Mouse (Mus musculus) stomach, embryonic 14.5 days (tissue): ENCODE measurements at regions not wholly inside any gene's neighbourhood (a gene's known extent, or its start where the extent isn't known, plus 50 kb on each side); places are given as distances from the start of the nearest gene placed in this dataset.

Experiments
- ATAC-seq: fragments of 200-750 bp; cut with Nextera tagmentation; 2 replicates; pipeline ENCODE4 v1.8.0; 2017; ENCODE audit warnings: low read depth, moderate TSS enrichment; ENCODE audit not compliant: insufficient number of reproducible peaks, insufficient read depth, low FRiP score
- H3K27ac ChIP-seq: fragments of 300-500 bp; sonication (generic); 2 replicates; pipeline ENCODE4 v1.5.1; 2014; ENCODE audit warnings: mild to moderate bottlenecking, low read length, moderate library complexity, mixed read lengths
- H3K27me3 ChIP-seq: fragments of 300-500 bp; sonication (generic); 2 replicates; pipeline ENCODE4 v1.6.1; 2014; ENCODE audit warnings: low read length, control low read depth, mixed read lengths; ENCODE audit not compliant: control insufficient read depth, insufficient read depth
- H3K36me3 ChIP-seq: fragments of 300-500 bp; sonication (generic); 2 replicates; pipeline ENCODE4 v1.6.1; 2014; ENCODE audit warnings: mild to moderate bottlenecking, control low read depth, low read length, moderate library complexity, mixed read lengths; ENCODE audit not compliant: control insufficient read depth, insufficient read depth
- H3K4me1 ChIP-seq: fragments of 300-500 bp; sonication (generic); 2 replicates; pipeline ENCODE4 v1.6.1; 2014; ENCODE audit warnings: low read length, control low read depth, mixed read lengths; ENCODE audit not compliant: control insufficient read depth, insufficient read depth
- H3K4me2 ChIP-seq: fragments of 300-500 bp; sonication (generic); replicated peaks from 2 replicates; pipeline ENCODE4 v1.6.1; 2014; ENCODE audit warnings: low read depth, low read length, control low read depth
- H3K4me3 ChIP-seq: fragments of 300-500 bp; sonication (generic); 2 replicates; pipeline ENCODE4 v1.5.1; 2014; ENCODE audit warnings: low read depth, low read length, control low read depth
- H3K9ac ChIP-seq: fragments of 300-500 bp; sonication (generic); replicated peaks from 2 replicates; pipeline ENCODE4 v1.6.1; 2014; ENCODE audit warnings: low read depth, mild to moderate bottlenecking, control low read depth, low read length, moderate library complexity, mixed read lengths
- H3K9me3 ChIP-seq: fragments of 300-500 bp; sonication (generic); 2 replicates; pipeline ENCODE4 v1.6.1; 2016; ENCODE audit warnings: low read depth, low read length, control low read depth; ENCODE audit not compliant: control insufficient read depth
- WGBS: fragments of 180-500 bp; shearing (Covaris S2); extraction: QIAGEN DNeasy Blood & Tissue Kit; methylation state at CpG from one replicate; pipeline ENCODE4 v1.1.7; 2014; 5-methylcytosine and 5-hydroxymethylcytosine counted together

DNA sequence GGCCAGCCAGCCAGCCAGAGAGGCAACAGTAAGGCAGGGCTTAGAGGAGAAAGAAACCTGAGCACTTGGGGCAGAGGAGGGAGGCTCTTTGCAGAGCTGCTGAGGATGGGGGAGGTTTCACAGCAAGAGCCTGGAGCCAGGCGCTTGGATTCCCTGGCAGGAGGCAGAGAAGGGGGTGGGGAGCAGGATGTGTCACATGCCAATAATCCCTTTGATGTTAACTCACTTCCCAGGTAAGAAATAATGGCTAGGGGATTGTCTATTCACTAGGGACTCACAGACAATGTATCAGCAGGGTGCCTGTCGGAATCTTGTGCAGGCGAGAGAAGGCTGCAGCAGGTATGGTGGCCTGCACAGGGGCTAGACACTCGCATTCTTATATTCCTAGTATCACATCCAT lies 67.8 kb upstream of the Gli3 start:
- Histone ChIP-seq H3K4me2 (no peak overlapping the region), H3K9ac (no peak overlapping the region; the same call in 1 of the 2 replicates), H3K27me3 (no peaks in the 10 kb centered on the region), H3K9me3 (no peaks in the 10 kb centered on the region), H3K36me3 (no peaks in the 10 kb centered on the region), H3K4me1 (no peaks in the 10 kb centered on the region), H3K4me3 (no peak overlapping the region), H3K27ac (no peak overlapping the region)
- peak; percentile 42; the same call in 1 of the 2 replicates for ATAC-seq
- WGBS = 32% methylated on average over 4 of the region's 4 CpGs

GRCm38 (mm10) chr13:15395694-15396093 lies 67.3 kb upstream of the Gli3 start:
- Histone ChIP-seq H3K36me3 (no peaks in the 10 kb centered on the region), H3K27me3 (no peaks in the 10 kb centered on the region), H3K9ac (no peak overlapping the region), H3K4me3 (no peak overlapping the region), H3K4me2 (no peak overlapping the region), H3K27ac (no peak overlapping the region), H3K4me1 (no peaks in the 10 kb centered on the region), H3K9me3 (no peaks in the 10 kb centered on the region)
- 36% methylated on average over 7 of the region's 7 CpGs for WGBS
- ATAC-seq = no peak

GRCm38 (mm10) chr13:15398677-15399076 lies 64.4 kb upstream of the Gli3 start:
- no peak for ATAC-seq
- Histone ChIP-seq H3K4me3 (no peak overlapping the region), H3K9ac (no peak overlapping the region), H3K27ac (no peak overlapping the region), H3K27me3 (no peaks in the 10 kb centered on the region), H3K4me1 (no peaks in the 10 kb centered on the region), H3K36me3 (no peaks in the 10 kb centered on the region), H3K4me2 (no peak overlapping the region), H3K9me3 (no peaks in the 10 kb centered on the region)
- 67% methylated on average over 2 of the region's 2 CpGs for WGBS
